Mouse (Mus musculus) heart, postnatal 0 days (tissue): Measurements from ENCODE around the gene Rnf152.

ENCODE experiments used
- CTCF ChIP-seq: IDR thresholded peaks from 2 replicates; pipeline ENCODE4 v1.5.1; 2016; ENCODE audit warnings: antibody characterized with exemption, control low read depth, low read depth
- EP300 ChIP-seq: IDR thresholded peaks from 2 replicates; pipeline ENCODE4 v1.6.1; 2016; ENCODE audit warnings: antibody characterized with exemption, low read depth

- no peak for TF ChIP-seq EP300
- TF ChIP-seq CTCF, result no peak
Observed at GRCm38 (mm10) chr1:105280160-105280559, 76.3 kb downstream of the Rnf152 start.
